Mouse (Mus musculus) ES-Bruce4 (cell line): Measurements from ENCODE around the gene Mrps2. TPM values are rescaled to one million over a fixed set of nuclear protein-coding genes. Genes with fewer than 3 reads are reported as not detected.
A peak's percentile ranks its signal among the peaks of the same experiment; 100 is the strongest.

Source experiments
- H3K27ac ChIP-seq: 2 replicates; pipeline ENCODE4 v1.5.1; 2012; ENCODE audit warnings: low read length, inconsistent platforms; ENCODE audit not compliant: insufficient read depth
- H3K27me3 ChIP-seq: 2 replicates; pipeline ENCODE4 v1.6.1; 2012; ENCODE audit warnings: mild to moderate bottlenecking, low read length, inconsistent platforms; ENCODE audit not compliant: control insufficient read depth, poor library complexity, insufficient read depth, severe bottlenecking
- H3K36me3 ChIP-seq: 2 replicates; pipeline ENCODE4 v1.6.1; 2012; ENCODE audit warnings: inconsistent platforms, mild to moderate bottlenecking, low read length, moderate library complexity; ENCODE audit not compliant: control insufficient read depth, poor library complexity, insufficient read depth, severe bottlenecking
- H3K4me1 ChIP-seq: one replicate; pipeline ENCODE4 v1.8.1; 2011; ENCODE audit warnings: low read length; ENCODE audit not compliant: control insufficient read depth, insufficient read depth
- H3K4me3 ChIP-seq: 2 replicates; pipeline ENCODE4 v1.5.1; 2011; ENCODE audit warnings: low read depth, mild to moderate bottlenecking, low read length
- H3K9ac ChIP-seq: 2 replicates; pipeline ENCODE4 v1.6.1; 2012; ENCODE audit warnings: low read depth, mild to moderate bottlenecking, inconsistent platforms; ENCODE audit not compliant: poor library complexity, severe bottlenecking
- H3K9me3 ChIP-seq: replicated peaks from 2 replicates; pipeline ENCODE4 v1.6.1; 2012; ENCODE audit warnings: mild to moderate bottlenecking, low read length, inconsistent platforms; ENCODE audit not compliant: control insufficient read depth, poor library complexity, insufficient read depth, severe bottlenecking
- CTCF ChIP-seq: IDR thresholded peaks from one replicate; pipeline ENCODE4 v1.8.1; 2011; ENCODE audit warnings: low read depth, low read length
- EP300 ChIP-seq: IDR thresholded peaks from 2 replicates; pipeline ENCODE4 v1.6.1; 2011; ENCODE audit warnings: low read depth, low read length; ENCODE audit not compliant: insufficient read depth
- POLR2A ChIP-seq: IDR thresholded peaks from one replicate; pipeline ENCODE4 v1.8.1; 2011; ENCODE audit warnings: low read length; ENCODE audit not compliant: insufficient read depth
- polyA plus RNA-seq: library from polyadenylated mRNA; stranded (reverse); fragments of >200 nt; gene quantifications from 2 replicates; pipeline ENCODE4 v1.2.4, GENCODE M21; 2011; ENCODE audit warnings: low read depth; ENCODE audit not compliant: missing spikeins, insufficient read depth, insufficient read length

Gene Mrps2
- polyA plus RNA-seq, 1 experiment = 68.4 TPM

- TF ChIP-seq POLR2A = no peak
- no peak for TF ChIP-seq CTCF
- TF ChIP-seq EP300 = no peak
- Histone ChIP-seq H3K36me3 (no peaks in the 10 kb centered on the region), H3K9me3 (peaks cover 26% of the 10 kb centered on the region), H3K27ac (no peak within 1 kb of the TSS), H3K4me1 (no peaks in the 10 kb centered on the region), H3K27me3 (no peaks in the 10 kb centered on the region), H3K4me3 (peak within 1 kb of the TSS; percentile 0; the same call in 1 of the 2 replicates), H3K9ac (no peak within 1 kb of the TSS)
Measured at GRCm38 (mm10) chr2:28496671-28497070, 28.8 kb downstream of the Mrps2 start, which contains the start of gene Gbgt1. Gene Gbgt1 (plus strand): TSS chr2:28496891.

- Histone ChIP-seq H3K27me3 (no peaks in the 10 kb centered on the region), H3K36me3 (no peaks in the 10 kb centered on the region), H3K9ac (no peak overlapping the region), H3K9me3 (peaks cover 26% of the 10 kb centered on the region), H3K27ac (no peak overlapping the region), H3K4me1 (no peaks in the 10 kb centered on the region), H3K4me3 (no peak overlapping the region)
- TF ChIP-seq EP300 (no peak), POLR2A (no peak), CTCF (no peak)
Measured at GRCm38 (mm10) chr2:28497561-28497960, 29.7 kb downstream of the Mrps2 start.

GRCm38 (mm10) chr2:28498431-28498830, 30.6 kb downstream of the Mrps2 start:
- TF ChIP-seq POLR2A (no peak), CTCF (no peak), EP300 (no peak)
- no peaks in the 10 kb centered on the region for H3K36me3 ChIP-seq

GRCm38 (mm10) chr2:28502987-28503386, 35.1 kb downstream of the Mrps2 start:
- Histone ChIP-seq H3K27ac (no peak overlapping the region), H3K27me3 (no peaks in the 10 kb centered on the region), H3K4me1 (peaks cover 11% of the 10 kb centered on the region), H3K36me3 (no peaks in the 10 kb centered on the region), H3K4me3 (no peak overlapping the region), H3K9ac (no peak overlapping the region), H3K9me3 (no peaks in the 10 kb centered on the region)
- TF ChIP-seq EP300 (no peak), POLR2A (no peak), CTCF (no peak)

More at GRCm38 (mm10) chr2:28498431-28498830, 30.6 kb downstream of the Mrps2 start:
- H3K4me3 ChIP-seq = no peak overlapping the region
- no peak overlapping the region for H3K27ac ChIP-seq
- no peak overlapping the region for H3K9ac ChIP-seq
- no peaks in the 10 kb centered on the region for H3K4me1 ChIP-seq
- no peaks in the 10 kb centered on the region for H3K27me3 ChIP-seq
- peaks cover 25% of the 10 kb centered on the region for H3K9me3 ChIP-seq

- no peaks in the 10 kb centered on the region for H3K36me3 ChIP-seq
Measured at GRCm38 (mm10) chr2:28504676-28505075, 36.8 kb downstream of the Mrps2 start.

GRCm38 (mm10) chr2:28505795-28506194, 37.9 kb downstream of the Mrps2 start, which contains the start of gene Gm10134:
Gene Gm10134 (plus strand): TSS chr2:28506095.
- no peak within 1 kb of the TSS for H3K9ac ChIP-seq
- H3K4me1 ChIP-seq = peaks cover 11% of the 10 kb centered on the region
- H3K36me3 ChIP-seq = no peaks in the 10 kb centered on the region
- peak within 1 kb of the TSS; percentile 74 for H3K27ac ChIP-seq
- peak within 1 kb of the TSS; percentile 39 for H3K4me3 ChIP-seq
- no peaks in the 10 kb centered on the region for H3K27me3 ChIP-seq
- TF ChIP-seq EP300 (no peak), POLR2A (no peak), CTCF (no peak)
- no peaks in the 10 kb centered on the region for H3K9me3 ChIP-seq

More at GRCm38 (mm10) chr2:28504676-28505075, 36.8 kb downstream of the Mrps2 start:
- Histone ChIP-seq H3K9ac (no peak overlapping the region), H3K4me1 (peaks cover 11% of the 10 kb centered on the region), H3K27ac (no peak overlapping the region), H3K4me3 (peak overlapping the region; percentile 39), H3K27me3 (no peaks in the 10 kb centered on the region), H3K9me3 (no peaks in the 10 kb centered on the region)
- TF ChIP-seq POLR2A = no peak
- TF ChIP-seq CTCF = no peak
- TF ChIP-seq EP300 = no peak
